ENCODE assay signal across 21 mouse cellular contexts in genomic region chr2:94136837-94137236, GRCm38 (mm10). TPM values are rescaled to one million over a fixed set of nuclear protein-coding genes. Genes with fewer than 3 reads are reported as not detected.
DNase-seq lines count a peak whose midpoint lies in the region; ATAC-seq lines count a peak whose summit lies in the region.
"Had no signal": no experiment of that assay in that cellular context is flagged by ENCODE, and none has a peak within 500 bp of the region (broad histone marks: within the 10 kb centered on the region; RNA-seq: fewer than 3 reads in every experiment).

No protein-coding gene starts in this region.

- 85% methylated on average over 3 of the region's 3 CpGs for WGBS in forebrain, embryonic 15.5 days

- H3K4me3 ChIP-seq in forebrain, embryonic 15.5 days = no peak overlapping the region
- H3K4me3 ChIP-seq: embryonic facial prominence, embryonic 12.5 days; embryonic facial prominence, embryonic 15.5 days; forebrain, embryonic 13.5 days; hindbrain, embryonic 12.5 days; hindbrain, embryonic 15.5 days had no signal

- peaks cover 5% of the 10 kb centered on the region; the same call in 1 of the 2 replicates for H3K4me1 ChIP-seq in forebrain, embryonic 15.5 days
- H3K4me1 ChIP-seq: embryonic facial prominence, embryonic 12.5 days; hindbrain, embryonic 12.5 days; hindbrain, embryonic 15.5 days had no signal

- H3K9me3 ChIP-seq in forebrain, embryonic 15.5 days = no peaks in the 10 kb centered on the region
- H3K9me3 ChIP-seq: embryonic facial prominence, embryonic 12.5 days; embryonic facial prominence, embryonic 15.5 days; forebrain, embryonic 13.5 days; hindbrain, embryonic 12.5 days; hindbrain, embryonic 15.5 days had no signal

- DNase-seq in 416B (ENCODE audit: low read depth) (peak; percentile 87), adipocyte (ENCODE audit: low spot score) (peak; percentile 34)
- DNase-seq in heart, adult 11 months = no peak
- DNase-seq in lung, postnatal 14 days = no peak
- no peak for DNase-seq in thymus, adult 18-20 months
- DNase-seq: adrenal gland, adult 8-10 months; adrenal gland, postnatal 25 days; cerebellum, adult 11-12 months; cerebellum, adult 8-10 months; cerebellum, postnatal 10 days; forebrain, postnatal 0 days; gastrocnemius, postnatal 25 days had no signal

- peak; percentile 78 for ATAC-seq in granulocyte monocyte progenitor cell, adult 5-6 weeks (replicated peaks; ENCODE audit: poor library complexity, severe bottlenecking)
- ATAC-seq in forebrain, embryonic 15.5 days (replicated peaks) = no peak
- ATAC-seq: forebrain, embryonic 13.5 days; forebrain, postnatal 0 days; intestine, postnatal 0 days had no signal

- no peak overlapping the region for H3K9ac ChIP-seq in forebrain, embryonic 15.5 days (replicated peaks)
- H3K9ac ChIP-seq: embryonic facial prominence, embryonic 12.5 days; embryonic facial prominence, embryonic 15.5 days; forebrain, embryonic 13.5 days; forebrain, postnatal 0 days; hindbrain, embryonic 12.5 days; hindbrain, embryonic 15.5 days had no signal

- H3K27ac ChIP-seq in forebrain, embryonic 15.5 days (replicated peaks) = no peak overlapping the region
- H3K27ac ChIP-seq: embryonic facial prominence, embryonic 12.5 days; embryonic facial prominence, embryonic 15.5 days; forebrain, embryonic 13.5 days; hindbrain, embryonic 12.5 days; hindbrain, embryonic 15.5 days had no signal

- H3K36me3 ChIP-seq in forebrain, embryonic 15.5 days = no peaks in the 10 kb centered on the region
- H3K36me3 ChIP-seq: embryonic facial prominence, embryonic 12.5 days; embryonic facial prominence, embryonic 15.5 days; hindbrain, embryonic 12.5 days; hindbrain, embryonic 15.5 days had no signal

- H3K27me3 ChIP-seq in forebrain, embryonic 15.5 days = no peaks in the 10 kb centered on the region
- H3K27me3 ChIP-seq: embryonic facial prominence, embryonic 12.5 days; embryonic facial prominence, embryonic 15.5 days; forebrain, embryonic 13.5 days; hindbrain, embryonic 12.5 days; hindbrain, embryonic 15.5 days had no signal

- H3K4me2 ChIP-seq in forebrain, embryonic 15.5 days (replicated peaks) = no peak overlapping the region
- H3K4me2 ChIP-seq: embryonic facial prominence, embryonic 12.5 days; embryonic facial prominence, embryonic 15.5 days; forebrain, embryonic 13.5 days; heart, embryonic 11.5 days; hindbrain, embryonic 12.5 days; hindbrain, embryonic 15.5 days had no signal

RNA-seq across cellular contexts. Expression of gene Hsd17b12, which starts 20.9 kb away (rescaled TPM):
- total RNA-seq in granulocyte monocyte progenitor cell, adult 5-6 weeks (2014; fragmentation: Nextera tagmentation) = 51.7 and 55.3 TPM in 2 replicates
- 96.1 and 109 TPM in 2 replicates for total RNA-seq in granulocyte monocyte progenitor cell, adult 5-6 weeks (2017)
- polyA plus RNA-seq in forebrain, embryonic 15.5 days (2015; fragmentation: Nextera tagmentation; extraction: Ambion mirVana) = 119 and 122 TPM in 2 replicates

Comparison
In these comparisons a context has a peak if more than half of its experiments do, and no peak if none do; other contexts are left out.
1. DNase-seq: peak in 416B (single experiment) and adipocyte (single experiment); none in heart, adult 11 months (single experiment), lung, postnatal 14 days (single experiment) and thymus, adult 18-20 months (0 of 2).